ENCODE assay signal across 17 mouse cellular contexts in genomic region chr15:7261371-7261770, GRCm38 (mm10).
"Had no signal": no experiment of that assay in that cellular context is flagged by ENCODE, and none has a peak within 500 bp of the region (broad histone marks: within the 10 kb centered on the region; RNA-seq: fewer than 3 reads in every experiment).

No protein-coding gene starts in this region.

- H3K4me3 ChIP-seq: neural tube, embryonic 12.5 days; neural tube, embryonic 13.5 days; neural tube, embryonic 15.5 days; stomach, embryonic 15.5 days had no signal

- H3K9me3 ChIP-seq: neural tube, embryonic 12.5 days; neural tube, embryonic 13.5 days; neural tube, embryonic 15.5 days; stomach, embryonic 15.5 days had no signal

- H3K27ac ChIP-seq: neural tube, embryonic 12.5 days; neural tube, embryonic 13.5 days; neural tube, embryonic 15.5 days; stomach, embryonic 15.5 days; stomach, postnatal 0 days had no signal

- H3K4me1 ChIP-seq: neural tube, embryonic 12.5 days; neural tube, embryonic 13.5 days; neural tube, embryonic 15.5 days; stomach, embryonic 15.5 days had no signal

- H3K4me2 ChIP-seq: neural tube, embryonic 12.5 days; neural tube, embryonic 13.5 days; neural tube, embryonic 15.5 days; stomach, embryonic 15.5 days had no signal

- H3K36me3 ChIP-seq: neural tube, embryonic 12.5 days; neural tube, embryonic 13.5 days; neural tube, embryonic 15.5 days; stomach, embryonic 15.5 days had no signal

- DNase-seq: retina, postnatal 1 day; right cerebral cortex, adult 18-20 months; right cerebral cortex, postnatal 14 days; right cerebral cortex, postnatal 25 days; right cerebral cortex, postnatal 4 days; spleen, adult 18-20 months; thymus, adult 18-20 months; thymus, adult 2 months; thymus, postnatal 14 days; thymus, postnatal 25 days; thymus, postnatal 36 days; thymus, postnatal 4 days had no signal

- H3K27me3 ChIP-seq: neural tube, embryonic 12.5 days; neural tube, embryonic 13.5 days; neural tube, embryonic 15.5 days; stomach, embryonic 15.5 days had no signal

- H3K9ac ChIP-seq: neural tube, embryonic 12.5 days; neural tube, embryonic 13.5 days; neural tube, embryonic 15.5 days; stomach, embryonic 15.5 days had no signal
